Comparison of ENCODE assay signal across 30 mouse cellular contexts in genomic region chr12:31272846-31273245, GRCm38 (mm10). TPM values are rescaled to one million over a fixed set of nuclear protein-coding genes. Genes with fewer than 3 reads are reported as not detected.
DNase-seq lines count a peak whose midpoint lies in the region; ATAC-seq and TF ChIP-seq lines count a peak whose summit lies in the region.
"Had no signal": no experiment of that assay in that cellular context is flagged by ENCODE, and none has a peak within 500 bp of the region (broad histone marks: within the 10 kb centered on the region; RNA-seq: fewer than 3 reads in every experiment).

No protein-coding gene starts in this region.

- TF ChIP-seq POLR2A in kidney, adult 2 months (IDR thresholded peaks at IDR 0.05; ENCODE audit: low read depth, low read length): no peak
- TF ChIP-seq POLR2A in embryonic fibroblast, embryonic 13.5 days (IDR thresholded peaks at IDR 0.05; ENCODE audit: low read depth, low read length): no peak

- 0 out of 2 replicates have a peak overlapping the region, but pooled peaks have one; percentile 3 for H3K27ac ChIP-seq in embryonic facial prominence, embryonic 13.5 days
- H3K27ac ChIP-seq in embryonic facial prominence, embryonic 10.5 days (replicated peaks): no peak overlapping the region
- H3K27ac ChIP-seq in kidney, adult 2 months (ENCODE audit: insufficient read depth, low read depth, low read length): peak overlapping the region; percentile 8
- peak overlapping the region; percentile 69 for H3K27ac ChIP-seq in embryonic fibroblast, embryonic 13.5 days (ENCODE audit: insufficient read depth, low read length)
- H3K27ac ChIP-seq: forebrain, embryonic 10.5 days; forebrain, embryonic 12.5 days had no signal

- no peak overlapping the region for H3K4me2 ChIP-seq in embryonic facial prominence, embryonic 13.5 days
- H3K4me2 ChIP-seq: forebrain, embryonic 12.5 days had no signal

- no peak overlapping the region for H3K4me3 ChIP-seq in embryonic facial prominence, embryonic 13.5 days
- no peak overlapping the region for H3K4me3 ChIP-seq in embryonic facial prominence, embryonic 10.5 days
- H3K4me3 ChIP-seq in kidney, adult 2 months (ENCODE audit: insufficient read depth, low read depth, low read length): no peak overlapping the region
- no peak overlapping the region for H3K4me3 ChIP-seq in embryonic fibroblast, embryonic 13.5 days (ENCODE audit: insufficient read depth, low read length)
- H3K4me3 ChIP-seq: erythroblast, embryonic 14.5 days; forebrain, embryonic 10.5 days; forebrain, embryonic 12.5 days had no signal

- no peak for ATAC-seq in embryonic facial prominence, embryonic 13.5 days (ENCODE audit: insufficient number of reproducible peaks, insufficient read depth, low FRiP score, low TSS enrichment, low read depth)
- no peak for ATAC-seq in monocyte, adult 5-6 weeks (replicated peaks; ENCODE audit: insufficient number of reproducible peaks, low FRiP score, low TSS enrichment, poor library complexity, severe bottlenecking)
- ATAC-seq: activated CD4-positive, CD25-positive, alpha-beta regulatory T cell, adult 4 months; forebrain, embryonic 14.5 days; forebrain, embryonic 16.5 days; Patski had no signal

- no peak overlapping the region for H3K9ac ChIP-seq in embryonic facial prominence, embryonic 13.5 days
- H3K9ac ChIP-seq: forebrain, embryonic 12.5 days had no signal

- DNase-seq in embryonic facial prominence, embryonic 10.5 days (ENCODE audit: low spot score): no peak
- DNase-seq in kidney, adult 2 months: no peak
- no peak for DNase-seq in kidney, postnatal 4 days
- peak; percentile 31 for DNase-seq in 3T3-L1 (ENCODE audit: low read depth, low spot score)
- DNase-seq in heart, adult 18-20 months: no peak
- DNase-seq: adrenal gland, adult 8-10 months; adrenal gland, postnatal 14 days; adrenal gland, postnatal 36 days; cerebellum, adult 11-12 months; cerebellum, adult 2 months; cerebellum, adult 9-10 months; cerebellum, postnatal 10 days; cerebellum, postnatal 25 days had no signal

- peaks cover 81% of the 10 kb centered on the region for H3K36me3 ChIP-seq in embryonic facial prominence, embryonic 13.5 days
- H3K36me3 ChIP-seq in embryonic facial prominence, embryonic 10.5 days (replicated peaks): peaks cover 86% of the 10 kb centered on the region
- peaks cover 10% of the 10 kb centered on the region for H3K36me3 ChIP-seq in kidney, adult 2 months (ENCODE audit: control insufficient read depth, insufficient read depth, low read length)
- H3K36me3 ChIP-seq: forebrain, embryonic 12.5 days had no signal

- no peaks in the 10 kb centered on the region for H3K9me3 ChIP-seq in embryonic facial prominence, embryonic 13.5 days
- no peaks in the 10 kb centered on the region for H3K9me3 ChIP-seq in embryonic facial prominence, embryonic 10.5 days
- H3K9me3 ChIP-seq: forebrain, embryonic 10.5 days; forebrain, embryonic 12.5 days had no signal

- H3K4me1 ChIP-seq in embryonic facial prominence, embryonic 13.5 days: peaks cover 64% of the 10 kb centered on the region
- H3K4me1 ChIP-seq in embryonic facial prominence, embryonic 10.5 days: peaks cover 43% of the 10 kb centered on the region
- H3K4me1 ChIP-seq in kidney, adult 2 months (ENCODE audit: control insufficient read depth, insufficient read depth, low read length): peaks cover 47% of the 10 kb centered on the region
- H3K4me1 ChIP-seq in embryonic fibroblast, embryonic 13.5 days (ENCODE audit: control insufficient read depth, insufficient read depth, low read length): peaks cover 19% of the 10 kb centered on the region

- no peaks in the 10 kb centered on the region for H3K27me3 ChIP-seq in embryonic facial prominence, embryonic 13.5 days
- H3K27me3 ChIP-seq in embryonic facial prominence, embryonic 10.5 days (replicated peaks; ENCODE audit: low read depth, poor library complexity, severe bottlenecking): 0 out of 2 replicates have a peak, but pooled peaks cover 2% of the 10 kb centered on the region
- H3K27me3 ChIP-seq in kidney, adult 2 months (replicated peaks; ENCODE audit: control insufficient read depth, insufficient read depth, low read length): no peaks in the 10 kb centered on the region
- H3K27me3 ChIP-seq: Patski had no signal

- TF ChIP-seq CTCF in kidney, adult 2 months (conservative IDR thresholded peaks at IDR 0.05; ENCODE audit: insufficient read depth, insufficient read length, low read depth, low read length): no peak
- no peak for TF ChIP-seq CTCF in embryonic fibroblast, embryonic 13.5 days (IDR thresholded peaks at IDR 0.05; ENCODE audit: borderline replicate concordance, insufficient read depth, low read length)

- WGBS in embryonic facial prominence, embryonic 13.5 days: 67% methylated on average over 2 of the region's 2 CpGs
- 75% methylated on average over 2 of the region's 2 CpGs for whole genome bisulfite sequencing in embryonic facial prominence, embryonic 10.5 days
- 69% methylated on average over 2 of the region's 2 CpGs for WGBS in kidney, adult 2 months

RNA-seq across cellular contexts. Expression of gene Lamb1, which starts 7.8 kb away (rescaled TPM):
- polyA plus RNA-seq in embryonic facial prominence, embryonic 13.5 days (2015; fragmentation: Nextera tagmentation; extraction: Ambion mirVana): 61.9 and 85.0 TPM in 2 replicates
- polyA plus RNA-seq in embryonic facial prominence, embryonic 10.5 days (2016; fragmentation: Nextera tagmentation; extraction: Ambion mirVana): 37.2 and 42.5 TPM in 2 replicates
- 41.0 and 46.5 TPM in 2 replicates for polyA plus RNA-seq in kidney, adult 2 months (2012; rRNA removed)
- polyA plus RNA-seq in embryonic fibroblast, embryonic 13.5 days (2011; ENCODE audit: insufficient read length, low read depth, missing spikeins): 219 and 222 TPM in 2 replicates
- total RNA-seq in heart, adult 18-20 months (2021): 10 to 100 TPM; 49.0 to 56.0 TPM
- total RNA-seq in monocyte, adult 5-6 weeks (2017): 0.86 to 1.1 TPM (median 1.1 TPM) in 3 replicates
- total RNA-seq: MEL had no signal
- polyA plus RNA-seq: activated CD4-positive, CD25-positive, alpha-beta regulatory T cell, adult 4 months had no signal

RNA-seq across cellular contexts. Expression of gene Gm6993, which starts 32.3 kb away (rescaled TPM):
- not detected in 2 replicates for polyA plus RNA-seq in embryonic facial prominence, embryonic 13.5 days (2015; fragmentation: Nextera tagmentation; extraction: Ambion mirVana)
- polyA plus RNA-seq in embryonic facial prominence, embryonic 10.5 days (2016; fragmentation: Nextera tagmentation; extraction: Ambion mirVana): not detected in 2 replicates
- not detected in 2 replicates for polyA plus RNA-seq in kidney, adult 2 months (2012; rRNA removed)
- not detected in 2 replicates for polyA plus RNA-seq in embryonic fibroblast, embryonic 13.5 days (2011; ENCODE audit: insufficient read length, low read depth, missing spikeins)
- total RNA-seq in heart, adult 18-20 months (2021): not detected
- total RNA-seq in monocyte, adult 5-6 weeks (2017): not detected in 3 replicates
- total RNA-seq: adrenal gland, adult 18-20 months; adrenal gland, adult 8-10 months; adrenal gland, postnatal 14 days; adrenal gland, postnatal 36 days; ES-E14; MEL had no signal
- polyA plus RNA-seq: activated CD4-positive, CD25-positive, alpha-beta regulatory T cell, adult 4 months; C2C12; cerebellum, adult 2 months; cortical plate, adult 2 months; embryonic facial prominence, embryonic 11.5 days; embryonic facial prominence, embryonic 14.5 days; erythroblast, embryonic 14.5 days; forebrain, embryonic 10.5 days; forebrain, embryonic 12.5 days; forebrain, embryonic 14.5 days; forebrain, embryonic 16.5 days; Patski had no signal
